Mouse (Mus musculus) limb, embryonic 13.5 days (tissue): Measurements from ENCODE around the gene Il1a. TPM values are rescaled to one million over a fixed set of nuclear protein-coding genes. Genes with fewer than 3 reads are reported as not detected.
A peak's percentile ranks its signal among the peaks of the same experiment; 100 is the strongest.

Source experiments
- ATAC-seq: fragments of 200-750 bp; cut with Nextera tagmentation; 2 replicates; pipeline ENCODE4 v1.8.0; 2017; ENCODE audit warnings: low read depth, moderate number of reproducible peaks, moderate TSS enrichment; ENCODE audit not compliant: low FRiP score
- H3K27ac ChIP-seq: fragments of 300-500 bp; sonication (generic); 2 replicates; pipeline ENCODE4 v1.5.1; 2015; ENCODE audit warnings: inconsistent platforms, mild to moderate bottlenecking, moderate library complexity
- H3K27me3 ChIP-seq: fragments of 300-500 bp; sonication (generic); 2 replicates; pipeline ENCODE4 v1.6.1; 2015; ENCODE audit warnings: mild to moderate bottlenecking, inconsistent platforms
- H3K36me3 ChIP-seq: fragments of 300-500 bp; sonication (generic); 2 replicates; pipeline ENCODE4 v1.6.1; 2015; ENCODE audit warnings: inconsistent platforms, mild to moderate bottlenecking, moderate library complexity
- H3K4me1 ChIP-seq: fragments of 300-500 bp; sonication (generic); 2 replicates; pipeline ENCODE4 v1.6.1; 2015; ENCODE audit warnings: inconsistent platforms
- H3K4me2 ChIP-seq: fragments of 300-500 bp; sonication (generic); replicated peaks from 2 replicates; pipeline ENCODE4 v1.6.1; 2015; ENCODE audit warnings: inconsistent platforms, mild to moderate bottlenecking, moderate library complexity
- H3K4me3 ChIP-seq: fragments of 300-500 bp; sonication (generic); 2 replicates; pipeline ENCODE4 v1.5.1; 2015; ENCODE audit warnings: moderate library complexity, mild to moderate bottlenecking, inconsistent platforms
- H3K9ac ChIP-seq: fragments of 300-500 bp; sonication (generic); 2 replicates; pipeline ENCODE4 v1.6.1; 2015; ENCODE audit warnings: mild to moderate bottlenecking, inconsistent platforms
- H3K9me3 ChIP-seq: fragments of 300-500 bp; sonication (generic); 2 replicates; pipeline ENCODE4 v1.6.1; 2016; ENCODE audit warnings: inconsistent platforms
- WGBS: fragments of 180-500 bp; shearing (Covaris S2); methylation state at CpG from one replicate; pipeline ENCODE4 v1.1.7; 2015; 5-methylcytosine and 5-hydroxymethylcytosine counted together
- polyA plus RNA-seq: library from polyadenylated mRNA; unstranded; fragments of >200 nt; fragmentation: Nextera tagmentation; extraction: Ambion mirVana; gene quantifications from 2 replicates; pipeline ENCODE4 v1.2.1, GENCODE M21; 2015

Il1a gene
- polyA plus RNA-seq, 1 experiment from 2014 or later, result 0.14 TPM

GRCm38 (mm10) chr2:129260646-129261045, 49.1 kb downstream of the Il1a start:
- Histone ChIP-seq H3K4me3 (no peak overlapping the region), H3K36me3 (no peaks in the 10 kb centered on the region), H3K27me3 (no peaks in the 10 kb centered on the region), H3K4me1 (no peaks in the 10 kb centered on the region; the same call in 1 of the 2 replicates), H3K4me2 (no peak overlapping the region), H3K9me3 (no peaks in the 10 kb centered on the region), H3K9ac (peak overlapping the region; percentile 25; the same call in 1 of the 2 replicates), H3K27ac (no peak overlapping the region)
- 81% methylated on average over 3 of the region's 3 CpGs for WGBS
- no peak for ATAC-seq

GRCm38 (mm10) chr2:129258475-129259211, 51.1 kb downstream of the Il1a start:
- H3K4me1 ChIP-seq, result no peaks in the 10 kb centered on the region; the same call in 1 of the 2 replicates
- no peaks in the 10 kb centered on the region for H3K27me3 ChIP-seq
- no peaks in the 10 kb centered on the region for H3K9me3 ChIP-seq
- H3K27ac ChIP-seq, result no peak overlapping the region
- no peak overlapping the region for H3K4me3 ChIP-seq
- no peak overlapping the region; the same call in 1 of the 2 replicates for H3K9ac ChIP-seq
- H3K4me2 ChIP-seq, result peak overlapping the region; percentile 37
- peak; percentile 41 for ATAC-seq
- H3K36me3 ChIP-seq, result no peaks in the 10 kb centered on the region
- WGBS, result 41% methylated on average over 7 of the region's 7 CpGs

GRCm38 (mm10) chr2:129258056-129258455, 51.7 kb downstream of the Il1a start:
- no peaks in the 10 kb centered on the region; the same call in 1 of the 2 replicates for H3K4me1 ChIP-seq
- no peak overlapping the region for H3K4me2 ChIP-seq
- H3K27ac ChIP-seq, result no peak overlapping the region
- no peak overlapping the region for H3K4me3 ChIP-seq
- H3K9me3 ChIP-seq, result no peaks in the 10 kb centered on the region
- H3K9ac ChIP-seq, result no peak overlapping the region; the same call in 1 of the 2 replicates
- H3K36me3 ChIP-seq, result no peaks in the 10 kb centered on the region
- no peaks in the 10 kb centered on the region for H3K27me3 ChIP-seq
- 0 out of 2 replicates have a peak, but pooled peaks have one; percentile 16 for ATAC-seq
- 80% methylated on average over 3 of the region's 3 CpGs for WGBS

GRCm38 (mm10) chr2:129256006-129256405, 53.8 kb downstream of the Il1a start:
- Histone ChIP-seq H3K4me2 (no peak overlapping the region), H3K4me3 (no peak overlapping the region), H3K27me3 (no peaks in the 10 kb centered on the region), H3K9ac (no peak overlapping the region), H3K36me3 (no peaks in the 10 kb centered on the region), H3K4me1 (no peaks in the 10 kb centered on the region; the same call in 1 of the 2 replicates), H3K9me3 (no peaks in the 10 kb centered on the region), H3K27ac (no peak overlapping the region)
- ATAC-seq, result no peak
- 67% methylated on average over 4 of the region's 4 CpGs for WGBS

GRCm38 (mm10) chr2:129254076-129254475, 55.7 kb downstream of the Il1a start:
- ATAC-seq, result no peak
- H3K9ac ChIP-seq, result no peak overlapping the region
- 39% methylated on average over 2 of the region's 2 CpGs for WGBS

GRCm38 (mm10) chr2:129253631-129253970, 56.2 kb downstream of the Il1a start:
- no peak overlapping the region for H3K9ac ChIP-seq
- no peak for ATAC-seq
- no peaks in the 10 kb centered on the region for H3K36me3 ChIP-seq
- 46% methylated on average over 2 of the region's 2 CpGs for WGBS
- no peaks in the 10 kb centered on the region for H3K27me3 ChIP-seq
- no peak overlapping the region for H3K27ac ChIP-seq
- H3K4me2 ChIP-seq, result no peak overlapping the region
- H3K4me3 ChIP-seq, result no peak overlapping the region
- no peaks in the 10 kb centered on the region; the same call in 1 of the 2 replicates for H3K4me1 ChIP-seq
- H3K9me3 ChIP-seq, result no peaks in the 10 kb centered on the region

More at GRCm38 (mm10) chr2:129254076-129254475, 55.7 kb downstream of the Il1a start:
- Histone ChIP-seq H3K4me3 (no peak overlapping the region), H3K36me3 (no peaks in the 10 kb centered on the region), H3K4me1 (no peaks in the 10 kb centered on the region; the same call in 1 of the 2 replicates), H3K9me3 (no peaks in the 10 kb centered on the region), H3K27ac (no peak overlapping the region), H3K27me3 (no peaks in the 10 kb centered on the region), H3K4me2 (no peak overlapping the region)

- H3K4me2 ChIP-seq, result no peak overlapping the region
- 86% methylated on average over 19 of the region's 19 CpGs for WGBS
- no peaks in the 10 kb centered on the region for H3K4me1 ChIP-seq
- no peaks in the 10 kb centered on the region for H3K36me3 ChIP-seq
- no peak overlapping the region for H3K4me3 ChIP-seq
- no peak overlapping the region for H3K27ac ChIP-seq
- no peak for ATAC-seq
- H3K27me3 ChIP-seq, result no peaks in the 10 kb centered on the region
- no peak overlapping the region for H3K9ac ChIP-seq
- H3K9me3 ChIP-seq, result no peaks in the 10 kb centered on the region
These were observed 56.7 kb downstream of the Il1a start for GRCm38 (mm10) chr2:129252836-129253630.

Other genes starting within 250 kb of the Il1a start
- 19.4 and 22.0 TPM in 2 replicates for gene Ttl, start 244.0 kb downstream of the Il1a start, polyA plus RNA-seq
- 28.6 and 30.4 TPM in 2 replicates for gene Polr1b, start 209.0 kb downstream of the Il1a start, polyA plus RNA-seq
- gene Chchd5, start 180.3 kb downstream of the Il1a start, polyA plus RNA-seq, result 29.1 and 30.1 TPM in 2 replicates
- gene Slc20a1, start 111.2 kb downstream of the Il1a start, polyA plus RNA-seq, result 33.8 and 35.5 TPM in 2 replicates
- 41.8 and 45.2 TPM in 2 replicates for gene Ckap2l, start 12.8 kb downstream of the Il1a start, polyA plus RNA-seq
- gene Il1b, start 61.2 kb upstream of the Il1a start, polyA plus RNA-seq, result 0.45 TPM in 1 of 2 replicates, not detected in the other
- 0.09 TPM in 2 replicates for gene F830045P16Rik, start 226.6 kb upstream of the Il1a start, polyA plus RNA-seq